Mouse (Mus musculus) CH12.LX (cell line): ENCODE measurements at regions not wholly inside any gene's neighbourhood (a gene's known extent, or its start where the extent isn't known, plus 50 kb on each side); places are given as distances from the start of the nearest gene placed in this dataset.

Experiments used
- CHD2 ChIP-seq: IDR thresholded peaks from 2 replicates; pipeline ENCODE4 v1.6.1; 2011; ENCODE audit warnings: low read length, improper control_type of control experiment
- CTCF ChIP-seq, 2 experiments: IDR thresholded peaks in 1 of 2; conservative IDR thresholded peaks in 1 of 2; 2 replicates each; pipeline ENCODE4 v1.5.1; 2011 to 2012; ENCODE audit warnings: low read depth in 2 of 2, low read length in 2 of 2, improper control_type of control experiment in 1 of 2, inconsistent platforms in 1 of 2, mild to moderate bottlenecking in 1 of 2, moderate library complexity in 1 of 2
- MAZ ChIP-seq: IDR thresholded peaks from 2 replicates; pipeline ENCODE4 v1.6.1; 2012; ENCODE audit warnings: low read depth, mild to moderate bottlenecking, inconsistent platforms, low read length, improper control_type of control experiment, moderate library complexity
- MYC ChIP-seq: IDR thresholded peaks from 2 replicates; pipeline ENCODE4 v1.6.1; 2011; ENCODE audit warnings: low read depth, mild to moderate bottlenecking, improper control_type of control experiment, low read length
- NRF1 ChIP-seq: IDR thresholded peaks from 2 replicates; pipeline ENCODE4 v1.6.1; 2014; ENCODE audit warnings: low read depth, mild to moderate bottlenecking, inconsistent platforms, low read length, improper control_type of control experiment, moderate library complexity
- POLR2A ChIP-seq: IDR thresholded peaks from 2 replicates; pipeline ENCODE4 v1.6.1; 2011; ENCODE audit warnings: low read depth, mild to moderate bottlenecking, improper control_type of control experiment, low read length
- USF2 ChIP-seq: conservative IDR thresholded peaks from 2 replicates; pipeline ENCODE4 v1.6.1; 2011; ENCODE audit warnings: low read depth, low read length, improper control_type of control experiment
- ZNF384 ChIP-seq: IDR thresholded peaks from 2 replicates; pipeline ENCODE4 v1.6.1; 2012; ENCODE audit warnings: low read depth, low read length, improper control_type of control experiment, inconsistent platforms

DNA sequence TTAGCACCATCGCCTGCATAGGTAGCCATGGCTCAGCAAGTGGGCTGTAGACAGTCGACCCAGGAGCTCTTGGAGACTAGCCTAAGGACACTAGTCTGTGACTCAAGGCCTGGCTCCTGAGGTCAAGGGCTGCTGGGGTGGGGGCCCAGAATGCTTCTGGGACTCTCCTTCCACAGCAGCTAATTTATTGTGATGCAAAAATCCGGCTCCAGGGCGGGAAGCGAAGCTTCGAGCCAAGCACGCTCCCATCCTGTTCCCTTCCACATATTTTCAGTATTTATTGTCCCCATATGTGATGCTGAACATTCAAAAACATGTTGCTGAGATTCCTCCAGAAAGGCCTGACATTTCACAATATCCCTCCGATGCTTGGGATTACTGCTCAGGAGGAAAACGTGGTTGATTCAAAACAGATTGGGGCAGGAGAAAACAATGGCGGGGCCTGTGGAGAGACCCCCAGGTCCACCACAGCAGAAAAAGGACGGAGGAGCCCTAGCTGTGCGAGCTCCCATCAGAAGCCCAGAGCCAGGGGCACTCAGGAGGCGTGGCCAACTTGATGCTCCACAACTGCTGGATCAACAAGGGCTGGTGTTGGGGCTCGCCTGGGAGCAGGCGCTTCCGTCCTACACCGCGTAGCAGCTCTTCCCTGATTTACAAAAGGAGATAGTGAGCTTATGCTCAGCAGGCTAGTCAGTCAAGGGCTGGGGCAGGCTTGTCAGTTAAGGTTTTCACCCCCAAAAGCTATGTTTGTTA lies 73.4 kb downstream of the Inhbb start:
- TF ChIP-seq CHD2: no peak
- TF ChIP-seq CTCF (conservative IDR thresholded peaks at IDR 0.05 in 1 of 2, IDR thresholded peaks at IDR 0.05 in 1 of 2; ENCODE audit: low read depth in 2 of 2, low read length in 2 of 2): no peak
- TF ChIP-seq MYC: no peak
- TF ChIP-seq POLR2A: no peak
- TF ChIP-seq NRF1: no peak
- TF ChIP-seq USF2: no peak
- no peak for TF ChIP-seq MAZ
- TF ChIP-seq ZNF384: no peak
